Mouse (Mus musculus) B cell, adult 2 months (primary cell): Measurements from ENCODE around the gene Anks6.

ENCODE experiments used
- DNase-seq, 2 experiments: peaks; one replicate each; pipeline ENCODE4 v3.0.0; 2022

The Anks6 gene

GRCm38 (mm10) chr4:46988824-46989223 lies 68.4 kb downstream of the Anks6 start:
- no peak for DNase-seq

- DNase-seq = no peak
These were observed 69.0 kb downstream of the Anks6 start for GRCm38 (mm10) chr4:46988257-46988656.

GRCm38 (mm10) chr4:46987809-46988208 lies 69.4 kb downstream of the Anks6 start:
- no peak for DNase-seq

- DNase-seq = no peak
These were observed 71.2 kb downstream of the Anks6 start for GRCm38 (mm10) chr4:46986054-46986453.

GRCm38 (mm10) chr4:46982912-46983311 lies 74.3 kb downstream of the Anks6 start:
- no peak for DNase-seq

GRCm38 (mm10) chr4:46982094-46982493 lies 75.1 kb downstream of the Anks6 start:
- DNase-seq = no peak

GRCm38 (mm10) chr4:46978371-46978770 lies 78.9 kb downstream of the Anks6 start:
- DNase-seq = peak in 1 of 2 experiments; percentile 27

- DNase-seq = no peak
These were observed 80.1 kb downstream of the Anks6 start for GRCm38 (mm10) chr4:46977161-46977560.

GRCm38 (mm10) chr4:46976671-46977071 lies 80.6 kb downstream of the Anks6 start:
- no peak for DNase-seq

GRCm38 (mm10) chr4:46973322-46973721 lies 83.9 kb downstream of the Anks6 start:
- DNase-seq = no peak

- DNase-seq = no peak
These were observed 89.2 kb downstream of the Anks6 start for GRCm38 (mm10) chr4:46967981-46968380.

- no peak for DNase-seq
These were observed 90.7 kb downstream of the Anks6 start for GRCm38 (mm10) chr4:46966551-46966950.
